Mouse (Mus musculus) forebrain, embryonic 11.5 days (tissue): ENCODE data around the gene Elf1. TPM values are rescaled to one million over a fixed set of nuclear protein-coding genes. Genes with fewer than 3 reads are reported as not detected.

ENCODE experiments used
- ATAC-seq: fragments of 200-750 bp; cut with Nextera tagmentation; replicated peaks from 2 replicates; pipeline ENCODE4 v1.8.0; 2017; ENCODE audit warnings: moderate TSS enrichment; ENCODE audit not compliant: low FRiP score
- DNase-seq: peaks from one replicate; pipeline ENCODE4 v3.0.0-alpha.2; 2017; ENCODE audit warnings: low spot score
- H3K27ac ChIP-seq: fragments of 300-500 bp; sonication (generic); 2 replicates; pipeline ENCODE4 v1.5.1; 2014; ENCODE audit warnings: low read depth, low read length
- H3K27me3 ChIP-seq: fragments of 300-500 bp; sonication (generic); 2 replicates; pipeline ENCODE4 v1.6.1; 2014; ENCODE audit warnings: mild to moderate bottlenecking, low read length, mixed read lengths; ENCODE audit not compliant: control insufficient read depth, insufficient read depth
- H3K36me3 ChIP-seq: fragments of 300-500 bp; sonication (generic); 2 replicates; pipeline ENCODE4 v1.6.1; 2014; ENCODE audit warnings: mild to moderate bottlenecking, low read length, moderate library complexity, mixed read lengths; ENCODE audit not compliant: control insufficient read depth, insufficient read depth
- H3K4me1 ChIP-seq: fragments of 300-500 bp; sonication (generic); replicated peaks from 2 replicates; pipeline ENCODE4 v1.6.1; 2014; ENCODE audit warnings: low read length, mixed read lengths; ENCODE audit not compliant: control insufficient read depth, insufficient read depth
- H3K4me2 ChIP-seq: fragments of 300-500 bp; sonication (generic); 2 replicates; pipeline ENCODE4 v1.6.1; 2014; ENCODE audit warnings: low read depth, mild to moderate bottlenecking, low read length, moderate library complexity, mixed read lengths; ENCODE audit not compliant: severe bottlenecking
- H3K4me3 ChIP-seq: fragments of 300-500 bp; sonication (generic); 2 replicates; pipeline ENCODE4 v1.5.1; 2014; ENCODE audit warnings: low read depth, low read length
- H3K9ac ChIP-seq: fragments of 300-500 bp; sonication (generic); 2 replicates; pipeline ENCODE4 v1.6.1; 2014; ENCODE audit warnings: low read length
- H3K9me3 ChIP-seq: fragments of 300-500 bp; sonication (generic); 2 replicates; pipeline ENCODE4 v1.6.1; 2016; ENCODE audit warnings: low read length, mixed read lengths; ENCODE audit not compliant: control insufficient read depth
- WGBS: fragments of 180-500 bp; shearing (Covaris S2); extraction: QIAGEN DNeasy Blood & Tissue Kit; methylation state at CpG from one replicate; pipeline ENCODE4 v1.1.7; 2014; 5-methylcytosine and 5-hydroxymethylcytosine counted together
- polyA plus RNA-seq: library from polyadenylated mRNA; unstranded; fragments of >200 nt; fragmentation: Nextera tagmentation; extraction: Ambion mirVana; gene quantifications from 2 replicates; pipeline ENCODE4 v1.2.1, GENCODE M21; 2014

Elf1 gene
- polyA plus RNA-seq, 1 experiment from 2014 or later, result 7.6 TPM

GRCm38 (mm10) chr14:79583526-79584245 lies 102.7 kb downstream of the Elf1 start:
- DNase-seq (no peak), ATAC-seq (no peak)
- no peaks in the 10 kb centered on the region for H3K9me3 ChIP-seq
- H3K27me3 ChIP-seq, result no peaks in the 10 kb centered on the region
- H3K4me2 ChIP-seq, result no peak overlapping the region
- no peak overlapping the region for H3K27ac ChIP-seq
- H3K4me3 ChIP-seq, result no peak overlapping the region
- no peaks in the 10 kb centered on the region for H3K36me3 ChIP-seq
- peaks cover 5% of the 10 kb centered on the region; the same call in 1 of the 2 replicates for H3K4me1 ChIP-seq
- whole genome bisulfite sequencing, result 88% methylated on average over 5 of the region's 5 CpGs
- H3K9ac ChIP-seq, result no peak overlapping the region

- Histone ChIP-seq H3K36me3 (no peaks in the 10 kb centered on the region), H3K9ac (peak overlapping the region; percentile 69), H3K27me3 (no peaks in the 10 kb centered on the region), H3K27ac (peak overlapping the region; percentile 82; the same call in 1 of the 2 replicates), H3K9me3 (no peaks in the 10 kb centered on the region), H3K4me2 (peak overlapping the region; percentile 58), H3K4me3 (peak overlapping the region; percentile 68), H3K4me1 (peaks cover 7% of the 10 kb centered on the region; the same call in 1 of the 2 replicates)
- ATAC-seq (no peak), DNase-seq (no peak)
- 34% methylated on average over 16 of the region's 16 CpGs for WGBS
These were observed 105.6 kb downstream of the Elf1 start for GRCm38 (mm10) chr14:79586499-79587138.

DNA sequence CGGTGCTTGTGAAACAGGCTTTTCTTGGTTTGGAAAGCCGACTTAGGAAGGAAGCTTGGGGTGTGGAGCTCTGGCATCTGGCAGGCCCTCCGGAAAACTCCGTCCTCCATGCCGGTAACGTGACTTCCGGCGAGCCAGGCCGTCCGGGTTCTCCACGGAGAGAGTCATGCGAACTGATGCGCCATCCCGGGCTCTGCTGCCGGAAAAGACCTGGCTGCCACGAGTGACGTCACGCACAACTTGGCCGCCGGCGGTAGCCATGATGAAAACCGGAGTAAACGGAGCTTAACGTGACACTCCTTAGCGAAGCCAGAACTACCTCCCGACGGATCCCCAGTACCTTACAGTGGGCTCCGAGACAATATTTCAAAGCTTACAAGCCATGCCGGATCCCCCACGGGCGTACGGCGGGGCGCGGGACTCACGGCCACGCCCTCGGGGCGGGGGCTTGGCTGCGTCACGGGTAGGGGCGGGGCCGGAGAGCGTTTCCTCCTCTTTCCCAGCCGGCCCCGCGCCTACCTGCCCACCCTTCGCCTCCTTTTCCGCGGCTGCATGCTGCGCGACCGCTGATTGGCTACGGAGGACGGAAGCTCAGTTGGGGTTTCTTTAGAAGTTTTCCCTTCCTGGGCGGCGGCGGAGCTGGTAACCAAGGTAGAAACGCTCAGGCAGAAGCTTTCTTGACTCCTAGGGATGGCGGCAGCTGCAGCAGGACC lies 106.3 kb downstream of the Elf1 start, which contains the start of gene Sugt1:
TSS of gene Sugt1 (plus strand) at position 553 of the 713 bp plus-strand sequence.
- peak within 1 kb of the TSS; percentile 82 for H3K27ac ChIP-seq
- peak within 1 kb of the TSS; percentile 69 for H3K9ac ChIP-seq
- DNase-seq (peak; percentile 97), ATAC-seq (peak; percentile 99)
- no peaks in the 10 kb centered on the region for H3K36me3 ChIP-seq
- H3K4me1 ChIP-seq, result peaks cover 7% of the 10 kb centered on the region; the same call in 1 of the 2 replicates
- H3K4me2 ChIP-seq, result peak within 1 kb of the TSS; percentile 58
- no peaks in the 10 kb centered on the region for H3K9me3 ChIP-seq
- under 1% methylated on average over 55 of the region's 60 CpGs for WGBS
- H3K4me3 ChIP-seq, result peak within 1 kb of the TSS; percentile 68
- no peaks in the 10 kb centered on the region for H3K27me3 ChIP-seq

GRCm38 (mm10) chr14:79587852-79588229 lies 106.8 kb downstream of the Elf1 start:
- Histone ChIP-seq H3K4me2 (peak overlapping the region; percentile 58), H3K36me3 (no peaks in the 10 kb centered on the region), H3K9ac (peak overlapping the region; percentile 69), H3K27ac (peak overlapping the region; percentile 82), H3K9me3 (no peaks in the 10 kb centered on the region), H3K4me1 (peaks cover 7% of the 10 kb centered on the region; the same call in 1 of the 2 replicates), H3K27me3 (no peaks in the 10 kb centered on the region), H3K4me3 (peak overlapping the region; percentile 68)
- 2% methylated on average over 9 of the region's 9 CpGs for WGBS
- ATAC-seq (peak; percentile 56), DNase-seq (no peak)

DNA sequence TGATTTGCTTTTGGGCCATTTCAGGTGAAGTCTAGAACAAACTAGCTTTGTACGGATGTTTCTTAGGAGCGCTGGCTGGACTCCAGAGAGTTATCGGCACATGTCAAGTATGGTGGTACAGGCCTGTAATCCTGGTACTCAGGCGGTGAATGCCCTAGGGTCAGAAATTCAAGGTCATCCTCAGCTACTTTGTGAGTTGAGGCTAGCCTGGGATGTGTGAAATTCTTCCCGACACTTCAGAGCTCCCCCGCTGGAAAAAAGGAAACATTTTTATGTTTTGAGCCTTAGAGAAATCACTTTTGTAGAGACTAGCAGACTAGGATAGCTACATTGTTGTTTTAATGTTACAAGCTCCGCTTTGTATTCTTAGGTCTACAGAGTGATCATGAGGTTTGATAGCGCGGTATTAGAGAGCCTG lies 107.5 kb downstream of the Elf1 start:
- peaks cover 7% of the 10 kb centered on the region; the same call in 1 of the 2 replicates for H3K4me1 ChIP-seq
- H3K27ac ChIP-seq, result no peak overlapping the region
- no peaks in the 10 kb centered on the region for H3K9me3 ChIP-seq
- peak overlapping the region; percentile 68 for H3K4me3 ChIP-seq
- WGBS, result 91% methylated on average over 9 of the region's 9 CpGs
- H3K27me3 ChIP-seq, result no peaks in the 10 kb centered on the region
- DNase-seq (no peak), ATAC-seq (no peak)
- H3K4me2 ChIP-seq, result peak overlapping the region; percentile 58
- H3K9ac ChIP-seq, result peak overlapping the region; percentile 69; the same call in 1 of the 2 replicates
- no peaks in the 10 kb centered on the region for H3K36me3 ChIP-seq

DNA sequence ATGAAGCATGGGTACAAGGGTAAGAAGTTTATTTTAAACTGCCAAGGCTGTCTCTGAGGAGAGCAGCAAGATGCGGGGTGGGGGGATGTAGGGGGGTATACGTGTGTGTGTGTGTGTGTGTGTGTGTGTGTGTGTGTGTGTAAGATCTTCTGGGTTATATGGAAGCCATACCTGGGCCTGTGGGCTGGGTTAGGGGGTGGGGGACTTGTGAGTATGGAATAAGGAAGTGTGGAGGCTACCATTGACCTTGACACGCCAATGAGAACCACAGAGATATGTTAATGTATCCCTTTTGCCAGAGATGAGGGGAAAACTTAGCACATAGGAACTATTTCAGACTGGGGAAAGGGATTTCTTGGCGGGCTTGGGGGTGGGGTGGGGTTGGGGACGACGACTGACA lies 108.4 kb downstream of the Elf1 start:
- peaks cover 7% of the 10 kb centered on the region; the same call in 1 of the 2 replicates for H3K4me1 ChIP-seq
- H3K9ac ChIP-seq, result no peak overlapping the region
- WGBS, result 86% methylated on average over 6 of the region's 6 CpGs
- no peaks in the 10 kb centered on the region for H3K36me3 ChIP-seq
- no peak for ATAC-seq
- no peak overlapping the region for H3K4me2 ChIP-seq
- no peaks in the 10 kb centered on the region for H3K27me3 ChIP-seq
- H3K4me3 ChIP-seq, result no peak overlapping the region
- H3K9me3 ChIP-seq, result no peaks in the 10 kb centered on the region
- DNase-seq, result no peak
- H3K27ac ChIP-seq, result no peak overlapping the region

- DNase-seq (no peak), ATAC-seq (no peak)
- H3K4me3 ChIP-seq, result no peak overlapping the region
- no peaks in the 10 kb centered on the region for H3K9me3 ChIP-seq
- H3K9ac ChIP-seq, result no peak overlapping the region
- no peaks in the 10 kb centered on the region; the same call in 1 of the 2 replicates for H3K36me3 ChIP-seq
- H3K27ac ChIP-seq, result no peak overlapping the region
- no peaks in the 10 kb centered on the region for H3K27me3 ChIP-seq
- H3K4me1 ChIP-seq, result peaks cover 7% of the 10 kb centered on the region; the same call in 1 of the 2 replicates
- WGBS, result 91% methylated on average over 8 of the region's 8 CpGs
- no peak overlapping the region for H3K4me2 ChIP-seq
These were observed 109.9 kb downstream of the Elf1 start for GRCm38 (mm10) chr14:79590916-79591315.

DNA sequence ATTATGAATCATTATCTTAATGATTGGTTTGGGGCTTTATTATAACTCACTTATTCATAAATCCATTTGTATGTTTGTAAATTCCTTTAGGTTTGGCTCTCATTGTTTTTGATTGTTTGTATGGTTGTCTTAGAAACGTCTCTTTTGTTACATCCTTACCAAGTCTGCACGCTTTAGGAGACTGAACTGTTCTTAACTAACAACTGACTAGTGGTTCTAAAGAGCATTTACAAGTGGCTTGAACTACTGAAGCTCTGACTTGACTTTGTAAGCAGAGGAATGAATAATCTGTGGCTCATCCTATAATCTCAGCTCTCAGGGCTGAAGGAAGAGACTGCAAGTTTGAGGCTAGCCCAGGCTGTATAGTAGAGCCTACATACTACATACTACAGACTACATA lies 110.6 kb downstream of the Elf1 start:
- DNase-seq, result no peak
- WGBS, result 94% methylated on average over 2 of the region's 2 CpGs

More for the DNA sequence above, 110.6 kb downstream of the Elf1 start:
- Histone ChIP-seq H3K27me3 (no peaks in the 10 kb centered on the region), H3K4me3 (no peak overlapping the region), H3K27ac (no peak overlapping the region), H3K9me3 (no peaks in the 10 kb centered on the region), H3K4me2 (no peak overlapping the region), H3K4me1 (peaks cover 7% of the 10 kb centered on the region; the same call in 1 of the 2 replicates), H3K9ac (no peak overlapping the region), H3K36me3 (no peaks in the 10 kb centered on the region; the same call in 1 of the 2 replicates)
- ATAC-seq, result no peak
